Mouse (Mus musculus): ENCODE data around the gene Tmem176b. TPM values are rescaled to one million over a fixed set of nuclear protein-coding genes. Genes with fewer than 3 reads are reported as not detected.

Tmem176b gene
- 57.5 and 63.3 TPM in 2 replicates for polyA plus RNA-seq (2012)

DNA sequence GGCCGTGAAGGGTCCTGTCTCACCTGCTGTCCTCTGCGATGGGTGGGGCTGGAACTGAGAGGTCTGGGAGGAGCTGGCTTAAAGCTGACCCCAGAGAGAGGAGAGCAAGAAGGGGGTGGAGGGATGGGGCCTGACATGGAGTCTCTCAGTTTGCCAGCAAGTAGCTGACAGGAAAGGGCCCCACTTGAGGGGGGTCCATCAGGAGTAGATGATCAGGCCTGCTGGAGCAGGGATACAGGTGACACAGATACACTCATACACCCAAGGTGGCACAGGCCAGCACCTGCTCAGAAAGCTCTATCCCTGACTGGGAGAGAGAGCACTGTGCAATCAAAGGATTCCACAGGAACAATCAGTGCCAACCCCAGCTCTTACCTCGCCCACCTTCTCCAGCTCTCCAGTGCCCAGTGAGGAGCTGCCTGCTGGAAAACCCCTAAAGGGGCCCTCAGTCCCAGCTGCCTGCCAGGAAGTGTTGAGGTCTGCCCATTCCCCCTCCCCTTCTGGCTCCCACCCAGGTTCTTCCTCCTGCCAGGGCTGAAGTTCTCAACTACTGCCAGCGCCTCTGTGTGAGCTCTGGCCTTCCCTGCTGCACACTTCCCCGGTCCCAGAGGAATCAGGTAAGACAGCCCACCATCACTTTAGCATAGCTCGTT lies at the start of gene Tmem176b:
Tmem176b (minus strand) TSS at position 524 of the 653 bp plus-strand sequence.

DNA sequence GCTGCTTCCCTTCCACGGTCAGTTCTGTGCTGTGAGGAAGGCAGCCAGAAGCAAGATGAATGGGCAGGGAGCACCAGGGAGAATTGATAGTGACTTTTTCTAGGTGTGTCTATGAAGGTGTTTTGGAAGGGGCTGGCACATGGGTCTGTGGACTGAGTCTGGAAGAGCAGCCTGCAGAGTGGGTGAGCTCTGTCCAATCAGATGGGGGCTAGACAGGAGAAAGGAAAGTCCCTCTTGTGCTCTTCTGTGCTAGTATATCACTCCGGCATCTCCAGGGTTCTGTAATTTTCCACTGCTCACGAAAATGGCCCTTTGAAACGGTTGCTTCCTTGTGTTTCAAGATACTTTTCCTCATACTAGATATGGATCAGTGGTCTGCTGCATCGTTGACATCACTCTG lies 31.3 kb upstream of the Tmem176b start, which contains the start of gene Aoc1:
Aoc1 (plus strand) TSS at position 301 of the 400 bp plus-strand sequence.

GRCm38 (mm10) chr6:48840371-48840969 lies 826 bp downstream of the Tmem176b start, which contains the start of gene Tmem176a:
TSS of gene Tmem176a (plus strand) at chr6:48840919.

Other genes with a start within 250 kb of the Tmem176b start
- 37.9 and 45.1 TPM in 2 replicates for gene Repin1, start 247.6 kb downstream of the Tmem176b start, polyA plus RNA-seq (2012)
- gene Gm44965, start 247.6 kb downstream of the Tmem176b start, polyA plus RNA-seq (2012) = 5.2 and 6.3 TPM in 2 replicates
- gene Zfp775, start 239.4 kb downstream of the Tmem176b start, polyA plus RNA-seq (2012) = 2.4 and 2.7 TPM in 2 replicates
- 1.9 and 2.7 TPM in 2 replicates for gene AI854703, start 214.7 kb downstream of the Tmem176b start, polyA plus RNA-seq (2012)
- 0.53 and 0.70 TPM in 2 replicates for gene Gimap8, start 194.3 kb downstream of the Tmem176b start, polyA plus RNA-seq (2012)
- gene Gimap9, start 165.4 kb downstream of the Tmem176b start, polyA plus RNA-seq (2012) = 1.3 and 2.0 TPM in 2 replicates
- gene Gimap4, start 156.9 kb downstream of the Tmem176b start, polyA plus RNA-seq (2012) = 0.69 and 1.0 TPM in 2 replicates
- 7.4 and 13.0 TPM in 2 replicates for gene Gimap6, start 133.3 kb downstream of the Tmem176b start, polyA plus RNA-seq (2012)
- gene Gm28053, start 122.9 kb downstream of the Tmem176b start, polyA plus RNA-seq (2012) = 1.5 TPM in 1 of 2 replicates, not detected in the other
- 0.06 TPM in 1 of 2 replicates, not detected in the other for gene Gimap7, start 122.9 kb downstream of the Tmem176b start, polyA plus RNA-seq (2012)
- 6.1 and 12.2 TPM in 2 replicates for gene Gimap1, start 102.4 kb downstream of the Tmem176b start, polyA plus RNA-seq (2012)
- 4.8 and 8.0 TPM in 2 replicates for gene Gimap5, start 95.3 kb downstream of the Tmem176b start, polyA plus RNA-seq (2012)
- gene Gimap3, start 70.6 kb downstream of the Tmem176b start, polyA plus RNA-seq (2012) = 1.8 and 2.2 TPM in 2 replicates
- gene Tmem176a, start 577 bp downstream of the Tmem176b start, polyA plus RNA-seq (2012) = 87.0 and 113 TPM in 2 replicates
- 0.07 and 0.17 TPM in 2 replicates for gene Aoc1, start 31.4 kb upstream of the Tmem176b start, polyA plus RNA-seq (2012)
- not detected in 2 replicates for gene 1600015I10Rik, start 88.4 kb upstream of the Tmem176b start, polyA plus RNA-seq (2012)
- gene Doxl2, start 133.5 kb upstream of the Tmem176b start, polyA plus RNA-seq (2012) = not detected in 2 replicates
- not detected in 2 replicates for gene Svs1, start 145.4 kb upstream of the Tmem176b start, polyA plus RNA-seq (2012)
- gene Gpnmb, start 195.1 kb upstream of the Tmem176b start, polyA plus RNA-seq (2012) = 0.24 and 0.41 TPM in 2 replicates
- gene Malsu1, start 232.3 kb upstream of the Tmem176b start, polyA plus RNA-seq (2012) = 26.0 and 28.6 TPM in 2 replicates